Mouse (Mus musculus) urinary bladder, postnatal 25 days (tissue): ENCODE measurements around the gene Gimap8.

ENCODE experiments used
- DNase-seq: peaks from one replicate; pipeline ENCODE4 v3.0.0; 2022; ENCODE audit warnings: low spot score

Gimap8 gene

DNA sequence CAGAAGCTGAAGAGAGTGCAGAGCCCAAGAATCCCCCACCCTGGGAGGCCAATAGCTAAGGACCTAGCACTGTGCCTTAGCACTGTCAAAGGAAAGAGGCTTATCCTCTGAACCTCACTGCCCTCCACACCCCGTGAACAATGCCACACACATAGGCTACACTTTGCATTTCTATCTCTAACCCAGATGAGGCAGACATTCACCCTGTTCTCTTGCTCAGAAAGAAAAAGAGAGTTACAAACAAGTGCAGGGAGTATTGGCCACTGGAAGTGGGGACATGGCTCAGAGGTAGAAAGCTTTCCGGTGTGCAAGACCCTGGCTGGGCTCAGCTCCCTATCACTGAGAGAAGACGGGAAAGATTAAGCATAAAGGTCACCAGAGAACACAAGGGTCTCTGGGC lies 59.1 kb downstream of the Gimap8 start:
- DNase-seq: no peak
